Mouse (Mus musculus): ENCODE measurements around the gene Med12l. TPM values are rescaled to one million over a fixed set of nuclear protein-coding genes. Genes with fewer than 3 reads are reported as not detected.

Gene Med12l
- total RNA-seq, 1 experiment: 3.6 TPM

DNA sequence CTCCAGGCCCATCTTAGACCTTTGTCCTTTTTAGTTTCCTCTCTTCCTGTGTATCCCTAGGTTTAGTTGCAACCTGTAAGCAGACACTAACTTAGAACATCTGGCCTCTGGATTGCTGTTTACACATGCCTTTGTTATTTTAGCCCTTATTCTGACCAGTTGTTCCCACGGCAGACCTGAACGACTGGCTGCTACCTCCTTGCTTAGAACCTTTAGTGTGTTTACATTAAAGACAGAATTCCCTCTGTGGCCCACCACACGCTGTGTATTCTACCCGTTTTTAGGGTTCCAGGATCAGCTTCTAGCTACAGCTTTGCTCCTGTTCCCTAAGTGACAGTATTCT, 19.5 kb downstream of the Med12l start:
- in situ Hi-C loops (cut with MboI; ENCODE audit: low sequenced_read_pairs in 2 of 2, unreplicated experiment in 2 of 2): no loop called here
- no peaks in the 10 kb centered on the region for H3K9me3 ChIP-seq (ENCODE audit: control insufficient read depth, insufficient read depth, low read depth, low read length)
- no peaks in the 10 kb centered on the region for H3K4me1 ChIP-seq (ENCODE audit: control insufficient read depth in 2 of 2, insufficient read depth in 2 of 2, low read length in 2 of 2, poor library complexity in 1 of 2)
- TF ChIP-seq MAFK (IDR thresholded peaks at IDR 0.05; ENCODE audit: insufficient read depth, low read depth, low read length) (no peak), HCFC1 (IDR thresholded peaks at IDR 0.05; ENCODE audit: borderline replicate concordance, insufficient read depth, low read length) (no peak), ZC3H11A (IDR thresholded peaks at IDR 0.05; ENCODE audit: borderline replicate concordance, low read depth, low read length) (no peak), CHD2 (IDR thresholded peaks at IDR 0.05; ENCODE audit: low read depth, low read length) (no peak), ZNF384 (IDR thresholded peaks at IDR 0.05; ENCODE audit: low read depth, low read length) (no peak)
- no peak for DNase-seq (ENCODE audit: low read depth, low spot score)
- no peak overlapping the region for H3K27ac ChIP-seq (ENCODE audit: insufficient read depth, low read depth, low read length, poor library complexity, severe bottlenecking)
- H3K4me3 ChIP-seq (ENCODE audit: insufficient read depth in 1 of 2, low read depth in 1 of 2, low read length in 2 of 2, poor library complexity in 1 of 2, severe bottlenecking in 1 of 2): no peak overlapping the region
- no peaks in the 10 kb centered on the region for H3K36me3 ChIP-seq (ENCODE audit: control insufficient read depth, insufficient read depth, low read length, poor library complexity, severe bottlenecking)
- no peak overlapping the region for H3K9ac ChIP-seq (ENCODE audit: insufficient read depth, low read depth, low read length, poor library complexity, severe bottlenecking)

DNA sequence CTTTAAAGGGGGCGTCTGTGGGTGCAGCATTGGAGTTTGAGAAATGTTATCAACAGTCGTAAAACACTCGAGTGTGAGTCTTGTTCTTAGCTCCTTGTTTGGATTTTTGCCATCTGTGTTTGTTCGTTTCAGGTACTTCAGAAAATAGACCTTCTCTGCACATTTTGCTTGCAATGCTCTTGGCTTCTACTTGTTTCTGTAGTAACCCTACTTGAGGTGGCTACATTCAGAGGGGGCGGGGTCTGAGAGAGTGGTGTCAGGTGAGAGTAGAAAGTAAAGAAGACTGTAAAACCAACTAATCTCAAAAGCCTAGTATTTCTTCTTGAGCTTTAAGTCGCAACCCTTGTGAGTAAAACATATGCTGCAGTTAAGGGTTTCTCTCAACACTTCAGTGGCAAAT, 23.1 kb downstream of the Med12l start:
- no peak for DNase-seq (ENCODE audit: low read depth, low spot score)
- in situ Hi-C loops (cut with MboI; ENCODE audit: low sequenced_read_pairs in 2 of 2, unreplicated experiment in 2 of 2): no loop called here
- no peaks in the 10 kb centered on the region for H3K9me3 ChIP-seq (ENCODE audit: control insufficient read depth, insufficient read depth, low read depth, low read length)
- no peak overlapping the region for H3K27ac ChIP-seq (ENCODE audit: insufficient read depth, low read depth, low read length, poor library complexity, severe bottlenecking)
- no peak for TF ChIP-seq HCFC1 (IDR thresholded peaks at IDR 0.05; ENCODE audit: borderline replicate concordance, insufficient read depth, low read length)
- TF ChIP-seq ZNF384 (IDR thresholded peaks at IDR 0.05; ENCODE audit: low read depth, low read length): no peak
- TF ChIP-seq CHD2 (IDR thresholded peaks at IDR 0.05; ENCODE audit: low read depth, low read length): no peak
- no peak for TF ChIP-seq ZC3H11A (IDR thresholded peaks at IDR 0.05; ENCODE audit: borderline replicate concordance, low read depth, low read length)
- TF ChIP-seq MAFK (IDR thresholded peaks at IDR 0.05; ENCODE audit: insufficient read depth, low read depth, low read length): no peak
- H3K4me1 ChIP-seq (ENCODE audit: control insufficient read depth in 2 of 2, insufficient read depth in 2 of 2, low read length in 2 of 2, poor library complexity in 1 of 2): no peaks in the 10 kb centered on the region; a peak in 1 of 4 replicates
- no peak overlapping the region for H3K9ac ChIP-seq (ENCODE audit: insufficient read depth, low read depth, low read length, poor library complexity, severe bottlenecking)
- no peaks in the 10 kb centered on the region for H3K36me3 ChIP-seq (ENCODE audit: control insufficient read depth, insufficient read depth, low read length, poor library complexity, severe bottlenecking)
- no peak overlapping the region for H3K4me3 ChIP-seq (ENCODE audit: insufficient read depth in 1 of 2, low read depth in 1 of 2, low read length in 2 of 2, poor library complexity in 1 of 2, severe bottlenecking in 1 of 2)

- TF ChIP-seq MAFK (IDR thresholded peaks at IDR 0.05; ENCODE audit: insufficient read depth, low read depth, low read length) (no peak), ZC3H11A (IDR thresholded peaks at IDR 0.05; ENCODE audit: borderline replicate concordance, low read depth, low read length) (no peak), CHD2 (IDR thresholded peaks at IDR 0.05; ENCODE audit: low read depth, low read length) (no peak), HCFC1 (IDR thresholded peaks at IDR 0.05; ENCODE audit: borderline replicate concordance, insufficient read depth, low read length) (no peak), ZNF384 (IDR thresholded peaks at IDR 0.05; ENCODE audit: low read depth, low read length) (no peak)
- in situ Hi-C loops (cut with MboI; ENCODE audit: low sequenced_read_pairs in 2 of 2, unreplicated experiment in 2 of 2): no loop called here
- Histone ChIP-seq H3K27ac (ENCODE audit: insufficient read depth, low read depth, low read length, poor library complexity, severe bottlenecking) (no peak overlapping the region), H3K9ac (ENCODE audit: insufficient read depth, low read depth, low read length, poor library complexity, severe bottlenecking) (no peak overlapping the region), H3K4me3 (ENCODE audit: insufficient read depth in 1 of 2, low read depth in 1 of 2, low read length in 2 of 2, poor library complexity in 1 of 2, severe bottlenecking in 1 of 2) (no peak overlapping the region), H3K9me3 (ENCODE audit: control insufficient read depth, insufficient read depth, low read depth, low read length) (no peaks in the 10 kb centered on the region), H3K4me1 (ENCODE audit: control insufficient read depth in 2 of 2, insufficient read depth in 2 of 2, low read length in 2 of 2, poor library complexity in 1 of 2) (no peaks in the 10 kb centered on the region; a peak in 1 of 4 replicates), H3K36me3 (ENCODE audit: control insufficient read depth, insufficient read depth, low read length, poor library complexity, severe bottlenecking) (no peaks in the 10 kb centered on the region)
- no peak for DNase-seq (ENCODE audit: low read depth, low spot score)
Measured at GRCm38 (mm10) chr3:59030986-59031385, 25.4 kb downstream of the Med12l start.

DNA sequence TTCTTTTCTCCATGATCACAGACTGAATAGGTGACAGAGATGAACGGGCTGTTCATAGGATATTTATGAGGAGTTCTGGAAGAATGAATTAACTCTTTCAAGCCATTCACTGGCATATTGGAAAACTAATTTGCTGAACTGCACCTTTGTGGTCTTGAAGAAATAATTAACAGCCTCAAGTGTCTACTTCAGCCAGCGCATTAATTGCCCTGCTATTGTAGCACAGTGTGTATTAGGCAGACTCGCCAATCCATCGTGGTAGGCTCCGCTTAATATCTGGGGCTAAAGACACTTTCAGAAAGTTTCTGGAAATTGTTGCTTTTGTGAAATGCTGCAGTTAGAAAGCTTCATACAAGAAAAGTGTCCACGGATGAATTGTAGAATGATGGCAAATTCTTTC, 35.9 kb downstream of the Med12l start:
- Histone ChIP-seq H3K9ac (ENCODE audit: insufficient read depth, low read depth, low read length, poor library complexity, severe bottlenecking) (no peak overlapping the region), H3K4me1 (ENCODE audit: control insufficient read depth in 2 of 2, insufficient read depth in 2 of 2, low read length in 2 of 2, poor library complexity in 1 of 2) (no peaks in the 10 kb centered on the region), H3K27ac (ENCODE audit: insufficient read depth, low read depth, low read length, poor library complexity, severe bottlenecking) (no peak overlapping the region), H3K36me3 (ENCODE audit: control insufficient read depth, insufficient read depth, low read length, poor library complexity, severe bottlenecking) (no peaks in the 10 kb centered on the region), H3K9me3 (ENCODE audit: control insufficient read depth, insufficient read depth, low read depth, low read length) (no peaks in the 10 kb centered on the region), H3K4me3 (ENCODE audit: insufficient read depth in 1 of 2, low read depth in 1 of 2, low read length in 2 of 2, poor library complexity in 1 of 2, severe bottlenecking in 1 of 2) (no peak overlapping the region)
- DNase-seq (ENCODE audit: low read depth, low spot score): no peak
- no peak for TF ChIP-seq MAFK (IDR thresholded peaks at IDR 0.05; ENCODE audit: insufficient read depth, low read depth, low read length)
- TF ChIP-seq ZC3H11A (IDR thresholded peaks at IDR 0.05; ENCODE audit: borderline replicate concordance, low read depth, low read length): no peak
- TF ChIP-seq HCFC1 (IDR thresholded peaks at IDR 0.05; ENCODE audit: borderline replicate concordance, insufficient read depth, low read length): no peak
- TF ChIP-seq ZNF384 (IDR thresholded peaks at IDR 0.05; ENCODE audit: low read depth, low read length): no peak
- TF ChIP-seq CHD2 (IDR thresholded peaks at IDR 0.05; ENCODE audit: low read depth, low read length): no peak
- in situ Hi-C loops (cut with MboI; ENCODE audit: low sequenced_read_pairs in 2 of 2, unreplicated experiment in 2 of 2): no loop called here

Measured in ES-E14 (cell line).